Mouse (Mus musculus) heart, postnatal 10 days (tissue): ENCODE results near the gene Ube2n. TPM values are rescaled to one million over a fixed set of nuclear protein-coding genes. Genes with fewer than 3 reads are reported as not detected.

Experiments used
- DNase-seq, 2 experiments: peaks; one replicate each; pipeline ENCODE4 v3.0.0; 2021
- intact Hi-C: fragments of 180-260 bp; cut with DNase I; formaldehyde crosslinking; loops from one replicate; pipeline ENCODE4 v1.15.1; 2025
- microRNA-seq, 2 experiments: library from miRNA; unstranded; fragments of <30 nt; microRNA quantifications; one replicate each; pipeline ENCODE4 v1.2.0; 2022
- total RNA-seq, 2 experiments: library from RNA; stranded (reverse); gene quantifications; 2 replicates each; pipeline ENCODE4 v1.2.3; 2021

Gene Ube2n
- total RNA-seq, 2 experiments from 2014 or later: 118 to 134 TPM

DNA sequence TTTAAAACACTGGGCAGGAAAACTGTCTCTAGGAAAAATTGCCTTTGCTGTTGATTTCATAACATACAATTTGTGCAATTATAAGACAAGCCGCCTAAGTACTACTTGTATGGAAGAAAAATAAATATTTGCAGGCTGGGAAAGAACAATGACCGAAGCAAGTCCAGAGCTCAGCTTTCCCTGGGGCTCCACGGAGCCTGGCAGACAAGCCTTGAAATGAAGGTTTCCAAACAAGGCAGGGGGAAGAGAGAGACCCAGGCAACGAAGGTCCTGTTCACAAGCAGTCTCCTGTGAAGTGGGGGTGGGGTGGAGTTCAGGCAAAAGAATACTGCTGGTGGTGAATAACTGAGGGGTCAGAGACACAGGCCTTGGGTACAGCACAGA is 62.6 kb downstream of the Ube2n start:
- DNase-seq: no peak
- intact Hi-C loops: no loop called here

DNA sequence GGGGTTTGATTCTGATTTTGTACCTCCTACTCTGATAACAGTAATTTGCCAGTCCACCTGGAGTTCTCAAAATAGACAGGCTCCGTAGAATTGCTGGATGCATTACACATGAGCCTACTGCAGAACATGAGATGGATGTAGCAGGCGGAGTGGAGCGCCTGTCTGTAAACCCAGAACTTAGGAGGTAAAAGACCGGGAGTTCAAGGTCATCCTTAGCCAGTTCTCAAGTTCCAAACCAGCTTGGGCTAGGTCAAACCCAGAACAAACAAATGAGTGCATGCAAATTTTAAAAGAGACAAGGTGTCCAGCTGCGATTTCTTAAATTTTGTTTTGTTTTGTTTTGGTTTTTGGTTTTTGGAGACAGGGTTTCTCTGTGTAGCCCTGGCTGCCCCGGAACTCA is 70.6 kb downstream of the Ube2n start:
- no peak for DNase-seq
- intact Hi-C loops: no loop called here

DNA sequence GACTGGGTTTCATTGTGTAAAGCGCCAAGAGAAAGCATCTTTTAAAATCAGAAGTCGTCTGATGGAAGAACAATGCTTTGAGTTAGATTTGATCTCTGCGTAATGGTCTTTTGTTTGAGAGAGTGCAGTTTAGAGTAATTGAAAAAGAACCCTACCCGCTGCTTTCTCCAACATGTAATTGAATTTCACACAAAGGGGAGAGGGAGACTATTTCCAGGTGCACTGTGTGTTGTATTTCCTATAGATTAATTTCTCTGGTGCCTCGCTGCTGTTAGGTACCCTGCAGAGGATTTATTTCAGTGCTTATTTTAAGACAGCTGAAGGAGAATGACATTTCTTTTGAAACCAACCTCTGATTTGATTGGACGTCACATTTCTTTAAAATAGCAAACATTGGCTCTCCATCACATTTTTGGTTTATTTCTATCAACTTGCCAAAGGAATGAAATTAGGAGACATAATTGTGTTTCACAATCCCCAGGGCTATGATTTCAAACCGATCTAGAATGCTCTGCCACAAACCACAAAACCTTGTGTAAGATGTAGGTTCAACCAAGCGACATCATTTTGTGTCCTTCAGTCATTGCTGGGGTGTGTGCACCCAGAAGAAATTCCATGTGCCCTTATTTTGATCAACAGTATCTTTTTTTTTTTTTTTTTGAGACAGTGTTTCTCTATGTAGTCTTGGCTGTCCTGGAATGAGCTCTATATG is 72.7 kb downstream of the Ube2n start:
- intact Hi-C loops: no loop called here

DNA sequence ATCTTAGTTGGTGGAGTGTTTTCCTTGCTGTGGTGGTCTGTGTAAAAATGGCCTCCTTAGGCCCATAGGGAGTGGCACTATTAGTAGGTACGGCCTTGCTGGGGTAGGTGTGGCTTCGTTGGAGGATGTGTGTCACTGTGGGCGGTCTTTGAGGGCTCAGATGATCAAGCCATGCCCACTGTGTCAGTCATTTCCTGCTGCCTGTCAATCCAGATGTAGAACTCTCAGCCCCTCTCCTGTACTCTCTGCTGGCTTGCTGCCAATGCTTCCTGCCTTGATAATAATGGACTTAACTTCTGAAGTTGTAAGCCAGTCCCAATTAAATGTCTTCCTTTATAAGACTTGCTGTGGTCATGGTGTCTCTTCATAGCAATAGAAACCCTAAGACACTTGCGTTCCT is 74.3 kb downstream of the Ube2n start:
- no peak for DNase-seq
- intact Hi-C loops: no loop called here

More for the DNA sequence above, 72.7 kb downstream of the Ube2n start:
- DNase-seq: no peak

DNA sequence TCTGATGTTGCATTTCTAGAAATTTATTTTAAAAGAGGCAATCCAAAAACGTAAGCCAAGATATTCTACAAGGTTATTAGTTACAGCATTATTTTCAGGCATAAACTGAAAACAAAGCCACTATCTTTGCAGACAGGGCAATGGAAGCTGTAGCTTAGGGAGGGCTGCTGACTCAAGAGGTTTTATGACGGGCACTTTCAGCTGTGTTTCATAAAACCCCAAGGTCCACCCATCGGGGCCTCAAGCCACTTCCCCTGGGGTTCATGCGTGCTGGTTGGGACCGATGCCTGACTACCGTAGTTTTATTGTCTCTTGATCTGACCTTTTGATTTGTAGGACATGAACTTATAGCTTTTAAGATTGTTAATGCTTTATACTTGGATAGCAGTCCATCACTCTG is 75.3 kb downstream of the Ube2n start:
- intact Hi-C loops: no loop called here
- no peak for DNase-seq

DNA sequence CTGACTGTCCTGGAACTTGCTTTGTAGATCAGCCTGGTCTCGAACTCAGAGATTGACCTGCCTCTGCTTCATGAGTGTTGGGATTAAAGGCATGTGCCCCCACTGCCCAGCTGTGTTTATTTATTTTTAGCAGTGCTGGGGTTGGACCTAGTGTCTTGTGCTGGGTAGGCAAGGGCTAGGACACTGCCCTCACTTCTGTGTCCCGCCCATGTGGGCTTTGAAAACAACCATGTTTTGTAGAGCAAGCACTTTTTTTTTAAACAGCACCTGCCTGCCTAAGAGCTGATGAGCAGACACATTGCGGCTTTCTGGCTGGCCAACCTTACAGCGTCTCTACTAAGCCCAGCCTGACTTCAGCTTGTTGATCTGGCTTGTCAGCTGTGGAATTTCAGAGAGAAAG is 76.3 kb downstream of the Ube2n start:
- DNase-seq: no peak
- intact Hi-C loops: no loop called here

DNA sequence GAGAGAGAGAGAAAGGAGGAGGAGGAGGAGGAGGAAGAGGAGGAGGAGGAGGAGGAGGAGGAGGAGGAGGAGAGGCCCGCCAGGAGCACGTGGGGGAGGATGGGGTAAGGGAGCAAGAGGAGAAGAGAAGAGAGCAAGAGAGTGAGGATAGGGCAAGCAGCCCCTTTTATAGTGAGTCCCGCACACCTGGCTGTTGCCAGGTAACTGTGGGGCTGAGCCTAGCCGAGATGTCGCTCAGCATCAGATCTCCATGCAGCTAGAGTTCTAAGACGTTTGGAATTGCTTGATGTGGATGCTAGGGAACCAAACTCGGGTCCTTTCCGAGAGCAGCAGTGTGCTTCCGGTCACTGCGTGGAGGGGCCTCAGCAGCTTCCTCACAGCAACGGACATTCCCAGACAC is 79.5 kb downstream of the Ube2n start:
- intact Hi-C loops: no loop called here
- DNase-seq: no peak

Small RNAs within 50 kb of the gene (microRNA-seq; reads per million reads assigned to microRNA genes)
- 18.0 to 30.2 reads per million in 2 experiments for gene Mir3058

Other genes with a start within 250 kb of the Ube2n start
- 10 to 100 TPM; 12.9 to 13.5 TPM for gene Cradd, start 191.0 kb upstream of the Ube2n start, total RNA-seq
- gene Socs2, start 98.0 kb upstream of the Ube2n start, total RNA-seq: 100 to 1,000 TPM; 127 to 133 TPM
- gene Mrpl42, start 13.2 kb upstream of the Ube2n start, total RNA-seq: 100 to 1,000 TPM; 308 to 331 TPM
- 100 to 1,000 TPM; 215 to 280 TPM for gene Nudt4, start 49.0 kb downstream of the Ube2n start, total RNA-seq
- not detected for gene Anapc15-ps, start 158.3 kb downstream of the Ube2n start, total RNA-seq